In genomic region chr11:106134580-106135528, GRCm38 (mm10) we compare ENCODE assay signal across 1 mouse cellular context.
TF ChIP-seq lines count a peak whose summit lies in the region.

No protein-coding gene starts in this region.

TF ChIP-seq in CH12.LX, 34 proteins besides CTCF, POLR2A, EP300 and RAD21 (continued from another document):
- TF ChIP-seq MYC (IDR thresholded peaks at IDR 0.05; ENCODE audit: low read depth, low read length) (peak; percentile 46; the same call in 1 of the 2 replicates), MAFK (IDR thresholded peaks at IDR 0.05; ENCODE audit: insufficient replicate concordance, low read length) (no peak), CHD1 (IDR thresholded peaks at IDR 0.05; ENCODE audit: low read depth, low read length) (peak; percentile 79), PAX5 (IDR thresholded peaks at IDR 0.05; ENCODE audit: low read length) (no peak), IRF4 (IDR thresholded peaks at IDR 0.05; ENCODE audit: low read depth, low read length) (peak; percentile 54; the same call in 1 of the 2 replicates), GABPA (IDR thresholded peaks at IDR 0.05; ENCODE audit: insufficient replicate concordance, low read depth, low read length) (no peak), KAT2A (IDR thresholded peaks at IDR 0.05; ENCODE audit: insufficient replicate concordance, low read length) (0 out of 2 replicates have a peak, but pooled peaks have one; percentile 6)
